8 mouse cellular contexts compared by ENCODE assay signal in genomic region chr19:41932686-41933085, GRCm38 (mm10). TPM values are rescaled to one million over a fixed set of nuclear protein-coding genes. Genes with fewer than 3 reads are reported as not detected.
DNase-seq lines count a peak whose midpoint lies in the region; ATAC-seq lines count a peak whose summit lies in the region.

No protein-coding gene starts in this region.

- H3K4me3 ChIP-seq in lung, embryonic 15.5 days = peak overlapping the region; percentile 86
- H3K4me3 ChIP-seq in forebrain, embryonic 12.5 days (replicated peaks) = peak overlapping the region; percentile 80
- peak overlapping the region; percentile 81 for H3K4me3 ChIP-seq in liver, embryonic 15.5 days (replicated peaks)
- H3K4me3 ChIP-seq in stomach, embryonic 16.5 days (replicated peaks; ENCODE audit: low read length) = peak overlapping the region; percentile 96

- peak overlapping the region; percentile 27; the same call in 1 of the 2 replicates for H3K27ac ChIP-seq in lung, embryonic 15.5 days
- H3K27ac ChIP-seq in forebrain, embryonic 12.5 days = peak overlapping the region; percentile 5; the same call in 1 of the 2 replicates
- peak overlapping the region; percentile 69 for H3K27ac ChIP-seq in liver, embryonic 15.5 days (replicated peaks)
- H3K27ac ChIP-seq in stomach, embryonic 16.5 days (ENCODE audit: low read length) = peak overlapping the region; percentile 27; the same call in 1 of the 2 replicates

- no peaks in the 10 kb centered on the region for H3K27me3 ChIP-seq in lung, embryonic 15.5 days
- H3K27me3 ChIP-seq in forebrain, embryonic 12.5 days = no peaks in the 10 kb centered on the region
- H3K27me3 ChIP-seq in liver, embryonic 15.5 days = no peaks in the 10 kb centered on the region
- no peaks in the 10 kb centered on the region for H3K27me3 ChIP-seq in stomach, embryonic 16.5 days (ENCODE audit: control insufficient read depth, insufficient read depth, low read length)

- 0% methylated on average over 28 of the region's 28 CpGs for WGBS in lung, embryonic 15.5 days
- WGBS in forebrain, embryonic 12.5 days = under 1% methylated on average over 28 of the region's 28 CpGs
- under 1% methylated on average over 28 of the region's 28 CpGs for WGBS in liver, embryonic 15.5 days (ENCODE audit: insufficient replicate concordance)
- WGBS in stomach, embryonic 16.5 days = under 1% methylated on average over 28 of the region's 28 CpGs

- DNase-seq in lung, postnatal 4 days = no peak
- peak; percentile 46 for DNase-seq in ZHBTc4 (ENCODE audit: low read depth, low spot score)
- DNase-seq in adrenal gland, postnatal 4 days (ENCODE audit: low spot score in 2 of 2) = no peak
- DNase-seq in urinary bladder, postnatal 36 days (ENCODE audit: low spot score in 2 of 2) = no peak

- peaks cover 19% of the 10 kb centered on the region for H3K4me1 ChIP-seq in lung, embryonic 15.5 days
- peaks cover 19% of the 10 kb centered on the region for H3K4me1 ChIP-seq in forebrain, embryonic 12.5 days
- peaks cover 27% of the 10 kb centered on the region for H3K4me1 ChIP-seq in liver, embryonic 15.5 days (replicated peaks)
- H3K4me1 ChIP-seq in stomach, embryonic 16.5 days (ENCODE audit: control insufficient read depth, insufficient read depth, low read length) = peaks cover 15% of the 10 kb centered on the region

- H3K4me2 ChIP-seq in lung, embryonic 15.5 days = peak overlapping the region; percentile 79
- H3K4me2 ChIP-seq in forebrain, embryonic 12.5 days = peak overlapping the region; percentile 92
- H3K4me2 ChIP-seq in liver, embryonic 15.5 days = peak overlapping the region; percentile 84
- peak overlapping the region; percentile 87 for H3K4me2 ChIP-seq in stomach, embryonic 16.5 days (ENCODE audit: low read depth, low read length)

- no peak for ATAC-seq in lung, embryonic 15.5 days (ENCODE audit: borderline replicate concordance, extremely low read depth, low FRiP score, low TSS enrichment)
- 0 out of 2 replicates have a peak, but pooled peaks have one; percentile 30 for ATAC-seq in forebrain, embryonic 12.5 days (ENCODE audit: low FRiP score)
- peak; percentile 23 for ATAC-seq in liver, embryonic 15.5 days (ENCODE audit: insufficient read depth)
- no peak for ATAC-seq in stomach, embryonic 16.5 days (ENCODE audit: insufficient read depth, low FRiP score)

- peak overlapping the region; percentile 62 for H3K9ac ChIP-seq in lung, embryonic 15.5 days
- peak overlapping the region; percentile 72 for H3K9ac ChIP-seq in forebrain, embryonic 12.5 days
- H3K9ac ChIP-seq in liver, embryonic 15.5 days = peak overlapping the region; percentile 73
- H3K9ac ChIP-seq in stomach, embryonic 16.5 days (ENCODE audit: low read length) = peak overlapping the region; percentile 87

- no peaks in the 10 kb centered on the region for H3K9me3 ChIP-seq in lung, embryonic 15.5 days
- H3K9me3 ChIP-seq in forebrain, embryonic 12.5 days = no peaks in the 10 kb centered on the region
- no peaks in the 10 kb centered on the region for H3K9me3 ChIP-seq in liver, embryonic 15.5 days (replicated peaks)
- no peaks in the 10 kb centered on the region for H3K9me3 ChIP-seq in stomach, embryonic 16.5 days (replicated peaks; ENCODE audit: control insufficient read depth, low read length)

- H3K36me3 ChIP-seq in lung, embryonic 15.5 days = peaks cover 23% of the 10 kb centered on the region
- H3K36me3 ChIP-seq in forebrain, embryonic 12.5 days (replicated peaks) = peaks cover 35% of the 10 kb centered on the region
- peaks cover 38% of the 10 kb centered on the region for H3K36me3 ChIP-seq in liver, embryonic 15.5 days (replicated peaks)
- H3K36me3 ChIP-seq in stomach, embryonic 16.5 days (ENCODE audit: control insufficient read depth, insufficient read depth, low read length) = no peaks in the 10 kb centered on the region

RNA-seq across cellular contexts. Expression of gene Exosc1, which starts 0.5 kb away (rescaled TPM):
- 71.4 and 72.6 TPM in 2 replicates for polyA plus RNA-seq in lung, embryonic 15.5 days (2015; fragmentation: Nextera tagmentation; extraction: Ambion mirVana)
- 77.7 and 83.2 TPM in 2 replicates for polyA plus RNA-seq in forebrain, embryonic 12.5 days (2016; fragmentation: Nextera tagmentation; extraction: Ambion mirVana)
- polyA plus RNA-seq in liver, embryonic 15.5 days (2015; fragmentation: Nextera tagmentation; extraction: Ambion mirVana) = 29.2 and 31.4 TPM in 2 replicates
- polyA plus RNA-seq in stomach, embryonic 16.5 days (2015; fragmentation: Nextera tagmentation; extraction: Ambion mirVana) = 63.0 and 64.4 TPM in 2 replicates
- 10 to 100 TPM; 30.1 to 33.8 TPM for total RNA-seq in adrenal gland, postnatal 4 days (2021)

RNA-seq across cellular contexts. Expression of gene Zdhhc16, which starts 0.6 kb away (rescaled TPM):
- polyA plus RNA-seq in lung, embryonic 15.5 days (2015; fragmentation: Nextera tagmentation; extraction: Ambion mirVana) = 88.1 and 96.2 TPM in 2 replicates
- polyA plus RNA-seq in forebrain, embryonic 12.5 days (2016; fragmentation: Nextera tagmentation; extraction: Ambion mirVana) = 79.5 and 82.5 TPM in 2 replicates
- polyA plus RNA-seq in liver, embryonic 15.5 days (2015; fragmentation: Nextera tagmentation; extraction: Ambion mirVana) = 33.7 and 39.6 TPM in 2 replicates
- 76.2 and 76.6 TPM in 2 replicates for polyA plus RNA-seq in stomach, embryonic 16.5 days (2015; fragmentation: Nextera tagmentation; extraction: Ambion mirVana)
- 10 to 100 TPM; 43.4 to 48.4 TPM for total RNA-seq in adrenal gland, postnatal 4 days (2021)

RNA-seq across cellular contexts. Expression of gene Pgam1, which starts 21.0 kb away (rescaled TPM):
- polyA plus RNA-seq in lung, embryonic 15.5 days (2015; fragmentation: Nextera tagmentation; extraction: Ambion mirVana) = 619 and 635 TPM in 2 replicates
- 621 and 639 TPM in 2 replicates for polyA plus RNA-seq in forebrain, embryonic 12.5 days (2016; fragmentation: Nextera tagmentation; extraction: Ambion mirVana)
- 267 and 322 TPM in 2 replicates for polyA plus RNA-seq in liver, embryonic 15.5 days (2015; fragmentation: Nextera tagmentation; extraction: Ambion mirVana)
- 706 and 744 TPM in 2 replicates for polyA plus RNA-seq in stomach, embryonic 16.5 days (2015; fragmentation: Nextera tagmentation; extraction: Ambion mirVana)
- total RNA-seq in adrenal gland, postnatal 4 days (2021) = 100 to 1,000 TPM; 411 to 420 TPM

RNA-seq across cellular contexts. Expression of gene Rrp12, which starts 36.7 kb away (rescaled TPM):
- polyA plus RNA-seq in lung, embryonic 15.5 days (2015; fragmentation: Nextera tagmentation; extraction: Ambion mirVana) = 13.7 and 13.8 TPM in 2 replicates
- polyA plus RNA-seq in forebrain, embryonic 12.5 days (2016; fragmentation: Nextera tagmentation; extraction: Ambion mirVana) = 24.3 and 28.1 TPM in 2 replicates
- polyA plus RNA-seq in liver, embryonic 15.5 days (2015; fragmentation: Nextera tagmentation; extraction: Ambion mirVana) = 8.5 and 8.6 TPM in 2 replicates
- 15.4 and 15.9 TPM in 2 replicates for polyA plus RNA-seq in stomach, embryonic 16.5 days (2015; fragmentation: Nextera tagmentation; extraction: Ambion mirVana)
- total RNA-seq in adrenal gland, postnatal 4 days (2021) = 10 to 100 TPM; 13.2 to 13.4 TPM

RNA-seq across cellular contexts. Expression of gene Mms19, which starts 48.3 kb away (rescaled TPM):
- 29.7 and 35.3 TPM in 2 replicates for polyA plus RNA-seq in lung, embryonic 15.5 days (2015; fragmentation: Nextera tagmentation; extraction: Ambion mirVana)
- polyA plus RNA-seq in forebrain, embryonic 12.5 days (2016; fragmentation: Nextera tagmentation; extraction: Ambion mirVana) = 32.2 and 36.7 TPM in 2 replicates
- 10.1 and 10.3 TPM in 2 replicates for polyA plus RNA-seq in liver, embryonic 15.5 days (2015; fragmentation: Nextera tagmentation; extraction: Ambion mirVana)
- 27.6 and 31.5 TPM in 2 replicates for polyA plus RNA-seq in stomach, embryonic 16.5 days (2015; fragmentation: Nextera tagmentation; extraction: Ambion mirVana)
- 10 to 100 TPM; 34.3 to 44.5 TPM for total RNA-seq in adrenal gland, postnatal 4 days (2021)

Comparison
In these comparisons a context has a peak if more than half of its experiments do, and no peak if none do; other contexts are left out.
1. ATAC-seq: peak in forebrain, embryonic 12.5 days (single experiment) and liver, embryonic 15.5 days (single experiment); none in lung, embryonic 15.5 days (single experiment) and stomach, embryonic 16.5 days (single experiment).
2. H3K27ac ChIP-seq: peak in every context shown above with its lines; median percentile 69 in liver, embryonic 15.5 days; 27 in lung, embryonic 15.5 days; 27 in stomach, embryonic 16.5 days; 5 in forebrain, embryonic 12.5 days.
3. Peak in every context shown above with its lines, with median percentiles within 50 percentile points of each other: H3K4me2 ChIP-seq, H3K4me3 ChIP-seq and H3K9ac ChIP-seq.